Mouse (Mus musculus) thymus, adult 2 months (tissue): ENCODE data around the gene Lamb3. TPM values are rescaled to one million over a fixed set of nuclear protein-coding genes. Genes with fewer than 3 reads are reported as not detected.
A peak's percentile ranks its signal among the peaks of the same experiment; 100 is the strongest.

Experiments used
- DNase-seq: peaks from one replicate; pipeline ENCODE4 v3.0.0; 2021
- H3K27ac ChIP-seq: fragments of 200-500 bp; 2 replicates; pipeline ENCODE4 v1.5.1; 2012; ENCODE audit warnings: low read length, control low read depth; ENCODE audit not compliant: control insufficient read depth, insufficient read depth
- H3K27me3 ChIP-seq: fragments of 200-500 bp; 2 replicates; pipeline ENCODE4 v1.6.1; 2012; ENCODE audit warnings: mild to moderate bottlenecking, low read length, moderate library complexity, mixed read lengths; ENCODE audit not compliant: control insufficient read depth, insufficient read depth
- H3K36me3 ChIP-seq: fragments of 200-500 bp; 2 replicates; pipeline ENCODE4 v1.6.1; 2012; ENCODE audit warnings: mild to moderate bottlenecking, low read length, moderate library complexity; ENCODE audit not compliant: control insufficient read depth, insufficient read depth
- H3K4me1 ChIP-seq: fragments of 200-500 bp; replicated peaks from 2 replicates; pipeline ENCODE4 v1.6.1; 2012; ENCODE audit warnings: low read length; ENCODE audit not compliant: control insufficient read depth, insufficient read depth
- H3K4me3 ChIP-seq: fragments of 200-500 bp; 2 replicates; pipeline ENCODE4 v1.5.1; 2012; ENCODE audit warnings: mild to moderate bottlenecking, low read length, control low read depth, moderate library complexity; ENCODE audit not compliant: control insufficient read depth, insufficient read depth
- CTCF ChIP-seq: fragments of 200-500 bp; IDR thresholded peaks from 2 replicates; pipeline ENCODE4 v1.5.1; 2012; ENCODE audit warnings: mild to moderate bottlenecking, control low read depth, low read length, moderate library complexity, borderline replicate concordance; ENCODE audit not compliant: control insufficient read depth, poor library complexity, insufficient read depth; ENCODE audit errors: extremely low read depth
- POLR2A ChIP-seq: fragments of 200-500 bp; IDR thresholded peaks from 2 replicates; pipeline ENCODE4 v1.6.1; 2012; ENCODE audit warnings: mild to moderate bottlenecking, low read length, control low read depth, moderate library complexity; ENCODE audit not compliant: control insufficient read depth, poor library complexity, insufficient read depth; ENCODE audit errors: extremely low read depth
- WGBS: fragments of 180-500 bp; shearing (Covaris S2); methylation state at CpG from one replicate; pipeline ENCODE4 v1.1.7; 2018; 5-methylcytosine and 5-hydroxymethylcytosine counted together
- polyA plus RNA-seq: library from polyadenylated mRNA; depleted of rRNA; stranded (reverse); fragments of >200 nt; gene quantifications from 2 replicates; pipeline ENCODE4 v1.2.3, GENCODE M21; 2012

Gene Lamb3
- polyA plus RNA-seq, 1 experiment = 27.8 TPM

GRCm38 (mm10) chr1:193333776-193334175, 126.3 kb downstream of the Lamb3 start:
- DNase-seq = no peak
- peaks cover 49% of the 10 kb centered on the region for H3K4me1 ChIP-seq
- H3K27ac ChIP-seq = no peak overlapping the region
- WGBS = 97% methylated on average over 3 of the region's 3 CpGs
- H3K27me3 ChIP-seq = no peaks in the 10 kb centered on the region
- no peaks in the 10 kb centered on the region for H3K36me3 ChIP-seq
- TF ChIP-seq POLR2A = no peak
- no peak for TF ChIP-seq CTCF
- no peak overlapping the region for H3K4me3 ChIP-seq

GRCm38 (mm10) chr1:193334546-193334945, 127.0 kb downstream of the Lamb3 start:
- 96% methylated on average over 6 of the region's 6 CpGs for WGBS
- no peak for DNase-seq

GRCm38 (mm10) chr1:193336122-193337017, 128.9 kb downstream of the Lamb3 start:
- TF ChIP-seq CTCF (no peak), POLR2A (no peak)
- 69% methylated on average over 7 of the region's 7 CpGs for WGBS
- H3K36me3 ChIP-seq = no peaks in the 10 kb centered on the region
- H3K27ac ChIP-seq = peak overlapping the region; percentile 98
- no peak for DNase-seq
- H3K4me1 ChIP-seq = peaks cover 63% of the 10 kb centered on the region
- no peaks in the 10 kb centered on the region for H3K27me3 ChIP-seq
- H3K4me3 ChIP-seq = no peak overlapping the region

More at GRCm38 (mm10) chr1:193334546-193334945, 127.0 kb downstream of the Lamb3 start:
- H3K4me3 ChIP-seq = no peak overlapping the region
- H3K36me3 ChIP-seq = no peaks in the 10 kb centered on the region
- peaks cover 57% of the 10 kb centered on the region for H3K4me1 ChIP-seq
- H3K27me3 ChIP-seq = no peaks in the 10 kb centered on the region
- no peak for TF ChIP-seq POLR2A
- TF ChIP-seq CTCF = no peak
- H3K27ac ChIP-seq = no peak overlapping the region

- H3K36me3 ChIP-seq = no peaks in the 10 kb centered on the region
- 9% methylated on average over 9 of the region's 9 CpGs for WGBS
- DNase-seq = peak; percentile 74
- H3K27me3 ChIP-seq = no peaks in the 10 kb centered on the region
- H3K27ac ChIP-seq = peak overlapping the region; percentile 98
- no peak overlapping the region for H3K4me3 ChIP-seq
- peaks cover 59% of the 10 kb centered on the region for H3K4me1 ChIP-seq
- TF ChIP-seq CTCF (no peak), POLR2A (peak; percentile 27; the same call in 1 of the 2 replicates)
These were observed 129.5 kb downstream of the Lamb3 start for GRCm38 (mm10) chr1:193337018-193337321.

GRCm38 (mm10) chr1:193337787-193338310, 130.3 kb downstream of the Lamb3 start:
- peaks cover 59% of the 10 kb centered on the region for H3K4me1 ChIP-seq
- peak; percentile 47 for DNase-seq
- no peaks in the 10 kb centered on the region for H3K36me3 ChIP-seq
- 7% methylated on average over 4 of the region's 4 CpGs for WGBS
- no peaks in the 10 kb centered on the region for H3K27me3 ChIP-seq
- peak overlapping the region; percentile 98 for H3K27ac ChIP-seq
- TF ChIP-seq CTCF (no peak), POLR2A (no peak)
- H3K4me3 ChIP-seq = peak overlapping the region; percentile 27

GRCm38 (mm10) chr1:193338363-193338995, 131.0 kb downstream of the Lamb3 start:
- Histone ChIP-seq H3K36me3 (no peaks in the 10 kb centered on the region), H3K4me1 (peaks cover 65% of the 10 kb centered on the region), H3K27ac (peak overlapping the region; percentile 98), H3K4me3 (peak overlapping the region; percentile 27), H3K27me3 (no peaks in the 10 kb centered on the region)
- WGBS = 16% methylated on average over 9 of the region's 9 CpGs
- peak; percentile 85 for DNase-seq
- TF ChIP-seq POLR2A (0 out of 2 replicates have a peak, but pooled peaks have one; percentile 35), CTCF (no peak)
